Mouse (Mus musculus): ENCODE measurements around the gene Sh2d3c.

Gene Sh2d3c

GRCm38 (mm10) chr2:32720681-32721229, at the start of gene Sh2d3c:
Gene Sh2d3c, plus strand, starts transcription at chr2:32721055.
- DNase-seq (ENCODE audit: low spot score) = no peak

DNA sequence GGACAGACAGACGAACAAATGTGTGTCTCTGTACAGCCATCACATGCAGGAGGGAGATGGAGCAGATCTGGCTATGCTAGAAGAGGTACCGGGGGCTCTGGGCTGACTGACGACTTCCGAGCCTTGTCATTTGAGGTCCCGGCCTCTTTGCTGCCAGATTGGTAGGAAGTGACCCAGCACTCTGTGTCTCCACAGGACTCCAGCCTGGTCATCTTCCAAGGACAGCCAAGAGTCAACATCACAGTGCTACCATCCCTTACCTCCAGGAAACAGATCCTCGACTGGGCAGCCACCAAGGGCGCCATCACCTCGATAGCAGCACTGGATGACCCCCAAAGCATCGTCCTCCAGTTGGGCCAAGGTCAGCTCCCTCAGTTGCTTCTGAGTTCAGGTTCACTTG, 49.7 kb upstream of the Sh2d3c start:
- no peak for DNase-seq (ENCODE audit: low spot score)

DNA sequence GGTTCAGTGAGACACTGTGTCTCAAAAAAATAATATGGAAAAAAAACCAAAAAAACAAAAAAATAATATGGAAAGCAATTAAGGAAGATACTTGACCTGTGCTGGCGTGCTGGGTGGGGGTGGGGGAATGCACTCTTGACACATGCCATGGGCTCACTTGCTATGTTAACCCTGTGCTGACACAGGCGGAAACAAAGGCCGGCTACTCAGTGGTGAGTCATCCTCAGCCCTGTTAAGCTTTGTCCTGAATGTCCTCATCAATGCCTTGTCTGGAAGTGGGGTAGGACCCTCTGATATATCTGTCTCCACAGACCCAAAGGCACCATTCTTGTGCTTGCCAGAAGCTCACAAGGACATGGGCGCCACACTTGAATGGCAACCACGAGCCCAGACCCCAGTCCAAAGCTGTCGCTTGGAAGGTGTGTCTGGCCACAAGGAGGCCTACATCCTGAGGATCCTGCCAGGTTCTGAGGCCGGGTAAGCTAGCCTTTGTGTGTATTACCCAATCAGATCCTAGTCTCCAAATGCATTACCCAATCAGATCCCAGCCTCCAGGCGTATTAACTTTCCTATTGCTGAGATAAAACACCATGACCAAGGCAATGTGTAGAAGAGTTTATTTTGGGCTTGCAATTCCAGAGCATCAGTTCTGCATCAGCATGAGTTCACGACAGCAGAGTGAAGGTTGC, 48.8 kb upstream of the Sh2d3c start:
- DNase-seq (ENCODE audit: low spot score) = no peak

GRCm38 (mm10) chr2:32673176-32673917, 47.5 kb upstream of the Sh2d3c start:
- DNase-seq (ENCODE audit: low spot score) = no peak

- no peak for DNase-seq (ENCODE audit: low spot score)
These were observed 44.0 kb upstream of the Sh2d3c start for GRCm38 (mm10) chr2:32676821-32677220.

DNA sequence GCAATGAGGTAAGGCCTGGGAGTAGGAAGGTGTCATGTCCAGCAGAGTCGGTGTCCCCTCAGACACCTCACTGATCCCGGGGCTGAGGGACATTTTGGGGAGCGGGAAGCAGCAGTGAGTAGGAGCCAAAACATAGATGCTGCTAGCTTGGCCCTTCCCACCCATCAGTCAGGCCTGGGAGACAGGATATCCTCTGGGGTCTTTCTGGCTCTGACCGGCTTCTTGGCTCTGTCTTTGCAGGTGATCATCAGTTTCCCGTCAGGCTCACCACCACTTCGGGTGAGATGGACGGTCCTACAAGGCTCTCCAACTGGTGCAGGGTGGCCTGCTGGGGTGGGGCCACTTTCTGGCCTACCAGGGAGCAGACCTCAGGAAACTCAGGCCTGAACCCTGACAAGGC, 43.2 kb upstream of the Sh2d3c start:
- DNase-seq (ENCODE audit: low spot score) = no peak

DNA sequence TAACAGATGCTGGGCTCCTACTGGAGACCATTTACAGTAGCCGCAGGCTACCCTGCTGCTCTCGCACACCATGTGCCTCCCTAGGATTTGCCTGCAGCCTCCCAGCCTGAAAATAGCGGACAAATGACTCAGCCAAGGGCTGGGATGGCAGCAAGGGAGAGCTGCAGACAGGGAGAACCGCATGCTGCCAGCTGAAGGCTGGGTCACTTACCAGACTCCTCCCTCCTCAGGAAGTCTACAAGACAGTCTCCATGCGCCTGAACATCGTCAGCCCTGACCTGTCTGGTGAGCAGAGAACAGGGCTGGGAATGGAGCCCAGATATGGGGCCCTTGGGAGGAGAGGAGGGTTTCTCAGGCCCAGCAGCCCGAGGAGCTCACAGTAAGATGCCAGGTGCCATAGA, 40.8 kb upstream of the Sh2d3c start:
- DNase-seq (ENCODE audit: low spot score) = no peak

- DNase-seq (ENCODE audit: low spot score) = no peak
These were observed 39.7 kb upstream of the Sh2d3c start for GRCm38 (mm10) chr2:32680961-32681650.

DNA sequence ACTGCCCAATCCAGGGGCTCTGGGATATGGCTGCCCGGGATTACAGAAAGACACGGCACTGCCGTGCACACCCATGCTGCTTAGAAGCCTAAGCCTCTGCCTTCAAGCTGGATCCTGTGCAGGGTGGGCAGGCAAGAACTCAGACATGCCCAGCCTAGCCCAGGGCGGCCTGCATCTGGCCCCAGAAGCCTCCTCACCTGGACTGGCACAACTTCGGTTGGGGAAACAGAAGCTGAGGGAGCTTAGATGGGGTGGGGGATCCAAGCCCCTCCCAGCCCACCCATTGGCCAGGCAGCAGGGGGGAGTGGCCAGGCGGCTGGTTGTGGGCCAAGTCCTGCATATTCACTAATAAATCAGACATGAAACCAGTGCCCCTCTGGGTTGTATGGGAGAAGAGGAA, 39.1 kb upstream of the Sh2d3c start:
- DNase-seq (ENCODE audit: low spot score) = no peak

- DNase-seq (ENCODE audit: low spot score) = no peak
These were observed 38.0 kb upstream of the Sh2d3c start for GRCm38 (mm10) chr2:32682721-32683417.

GRCm38 (mm10) chr2:32683701-32684100, 37.2 kb upstream of the Sh2d3c start:
- no peak for DNase-seq (ENCODE audit: low spot score)

GRCm38 (mm10) chr2:32684681-32685428, 36.0 kb upstream of the Sh2d3c start:
- no peak for DNase-seq (ENCODE audit: low spot score)

- DNase-seq (ENCODE audit: low spot score) = no peak
These were observed 35.0 kb upstream of the Sh2d3c start for GRCm38 (mm10) chr2:32685807-32686206.

GRCm38 (mm10) chr2:32686640-32687039, 34.2 kb upstream of the Sh2d3c start:
- DNase-seq (ENCODE audit: low spot score) = no peak

- no peak for DNase-seq (ENCODE audit: low spot score)
These were observed 33.3 kb upstream of the Sh2d3c start for GRCm38 (mm10) chr2:32687562-32687961.

GRCm38 (mm10) chr2:32689420-32689819, 31.4 kb upstream of the Sh2d3c start:
- DNase-seq (ENCODE audit: low spot score) = peak; percentile 90

GRCm38 (mm10) chr2:32691041-32691440, 29.8 kb upstream of the Sh2d3c start:
- DNase-seq (ENCODE audit: low spot score) = no peak

- DNase-seq (ENCODE audit: low spot score) = no peak
These were observed 28.4 kb upstream of the Sh2d3c start for GRCm38 (mm10) chr2:32692496-32692895.

DNA sequence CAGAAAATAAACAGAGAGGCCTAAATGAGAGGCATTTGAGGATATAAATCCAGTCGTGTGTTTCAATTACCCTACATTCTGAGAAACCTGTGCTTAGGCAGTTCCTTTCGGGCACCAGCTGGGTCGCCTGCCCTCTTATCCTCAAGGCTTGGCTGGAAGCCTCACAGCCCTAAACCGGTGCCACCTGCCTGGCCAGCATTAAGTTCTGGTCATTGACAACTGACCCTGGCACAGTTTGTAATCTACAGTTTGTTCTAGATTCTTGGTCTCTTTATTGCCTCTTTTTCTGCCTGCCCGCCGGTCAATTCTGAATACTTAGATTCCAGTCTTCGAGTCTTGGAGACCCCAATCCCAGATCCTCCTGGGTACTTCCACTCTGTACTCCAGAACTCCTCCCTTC, 27.6 kb upstream of the Sh2d3c start:
- no peak for DNase-seq (ENCODE audit: low spot score)

DNA sequence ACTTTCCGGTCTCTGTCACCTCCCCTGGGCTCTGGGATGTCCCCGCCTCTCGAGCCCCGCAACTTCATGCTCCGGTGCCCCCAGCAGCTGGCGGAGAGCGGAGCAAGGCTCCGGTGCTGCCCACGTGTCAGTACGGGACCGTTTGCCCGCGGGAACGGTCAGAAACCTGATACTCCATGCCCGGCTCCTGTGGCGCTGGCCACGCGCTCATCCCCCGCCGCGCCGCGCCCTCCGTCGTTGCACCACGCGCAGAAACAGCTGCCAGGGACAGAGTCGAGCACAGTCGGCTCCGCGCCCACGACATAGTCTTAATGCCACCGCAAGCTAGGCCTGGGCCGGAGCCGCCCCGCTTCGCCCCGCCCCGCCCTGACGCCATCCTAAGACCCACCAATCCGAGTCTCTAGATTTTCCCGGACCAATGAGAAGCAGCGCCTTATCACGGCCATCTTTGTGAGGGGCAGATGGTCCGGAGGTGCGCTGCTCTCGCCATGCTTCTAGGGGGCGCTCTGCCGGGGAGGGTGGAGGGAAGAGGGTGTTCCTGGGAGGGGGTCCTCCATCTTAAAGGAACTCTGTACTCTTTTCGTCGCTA, 26.9 kb upstream of the Sh2d3c start:
- peak; percentile 96 for DNase-seq (ENCODE audit: low spot score)

DNA sequence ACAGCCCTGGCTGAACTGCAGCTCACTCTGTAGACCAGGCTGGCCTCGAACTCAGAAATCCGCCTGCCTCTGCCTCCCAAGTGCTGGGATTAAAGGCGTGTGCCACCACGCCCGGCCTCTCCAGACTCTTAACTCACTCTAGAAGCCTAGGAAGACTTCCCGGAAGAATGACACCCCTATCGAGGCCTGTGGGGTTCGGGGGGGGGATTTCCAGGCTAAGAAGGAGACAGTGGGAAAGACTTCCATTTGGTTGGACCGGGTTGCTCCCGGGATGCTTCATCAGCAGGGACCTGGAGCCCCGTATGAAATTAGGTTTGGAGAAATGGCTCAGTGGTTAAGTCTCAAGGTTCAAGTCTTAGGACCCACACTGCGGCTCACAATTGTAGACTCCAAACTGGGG, 26.2 kb upstream of the Sh2d3c start:
- no peak for DNase-seq (ENCODE audit: low spot score)

Measured in c-Kit-positive CD71-positive TER-119-positive erythroid progenitor cells, embryonic 14.5 days (primary cell).